Mouse (Mus musculus): Measurements from ENCODE around the gene Prdm13. TPM values are rescaled to one million over a fixed set of nuclear protein-coding genes. Genes with fewer than 3 reads are reported as not detected.

The Prdm13 gene
- polyA plus RNA-seq, 1 experiment from 2014 or later: not detected

GRCm38 (mm10) chr4:21679624-21680480, 5.9 kb downstream of the Prdm13 start:
- Histone ChIP-seq H3K27ac (ENCODE audit: low read length) (no peak overlapping the region), H3K9ac (ENCODE audit: low read length) (no peak overlapping the region), H3K4me1 (ENCODE audit: control insufficient read depth, insufficient read depth, low read length) (peaks cover 13% of the 10 kb centered on the region), H3K27me3 (ENCODE audit: control insufficient read depth, insufficient read depth, low read length) (peaks cover 82% of the 10 kb centered on the region), H3K4me3 (replicated peaks; ENCODE audit: low read length) (peak overlapping the region; percentile 46), H3K9me3 (replicated peaks; ENCODE audit: control insufficient read depth, low read length) (no peaks in the 10 kb centered on the region), H3K4me2 (ENCODE audit: low read depth, low read length) (peak overlapping the region; percentile 66), H3K36me3 (ENCODE audit: control insufficient read depth, insufficient read depth, low read length) (no peaks in the 10 kb centered on the region)
- 2% methylated on average over 42 of the region's 42 CpGs for WGBS
- no peak; the same call in 1 of the 2 replicates for ATAC-seq (ENCODE audit: insufficient read depth, low FRiP score)

- ATAC-seq (ENCODE audit: insufficient read depth, low FRiP score): peak; percentile 83
- Histone ChIP-seq H3K4me1 (ENCODE audit: control insufficient read depth, insufficient read depth, low read length) (peaks cover 13% of the 10 kb centered on the region), H3K4me3 (replicated peaks; ENCODE audit: low read length) (peak overlapping the region; percentile 46), H3K27me3 (ENCODE audit: control insufficient read depth, insufficient read depth, low read length) (peaks cover 82% of the 10 kb centered on the region), H3K9me3 (replicated peaks; ENCODE audit: control insufficient read depth, low read length) (no peaks in the 10 kb centered on the region), H3K9ac (ENCODE audit: low read length) (peak overlapping the region; percentile 31; the same call in 1 of the 2 replicates), H3K4me2 (ENCODE audit: low read depth, low read length) (peak overlapping the region; percentile 66), H3K36me3 (ENCODE audit: control insufficient read depth, insufficient read depth, low read length) (no peaks in the 10 kb centered on the region), H3K27ac (ENCODE audit: low read length) (no peak overlapping the region)
- 1% methylated on average over 63 of the region's 79 CpGs for WGBS
These were observed 6.7 kb downstream of the Prdm13 start for GRCm38 (mm10) chr4:21678975-21679623.

GRCm38 (mm10) chr4:21678101-21678974, 7.4 kb downstream of the Prdm13 start:
- H3K9ac ChIP-seq (ENCODE audit: low read length): peak overlapping the region; percentile 31; the same call in 1 of the 2 replicates

GRCm38 (mm10) chr4:21674691-21675090, 11.1 kb downstream of the Prdm13 start:
- Histone ChIP-seq H3K4me1 (ENCODE audit: control insufficient read depth, insufficient read depth, low read length) (peaks cover 13% of the 10 kb centered on the region), H3K27ac (ENCODE audit: low read length) (no peak overlapping the region), H3K9ac (ENCODE audit: low read length) (no peak overlapping the region), H3K9me3 (replicated peaks; ENCODE audit: control insufficient read depth, low read length) (no peaks in the 10 kb centered on the region), H3K27me3 (ENCODE audit: control insufficient read depth, insufficient read depth, low read length) (peaks cover 57% of the 10 kb centered on the region), H3K4me2 (ENCODE audit: low read depth, low read length) (no peak overlapping the region), H3K4me3 (replicated peaks; ENCODE audit: low read length) (no peak overlapping the region), H3K36me3 (ENCODE audit: control insufficient read depth, insufficient read depth, low read length) (no peaks in the 10 kb centered on the region)
- 5% methylated on average over 8 of the region's 8 CpGs for WGBS
- no peak for ATAC-seq (ENCODE audit: insufficient read depth, low FRiP score)

More at GRCm38 (mm10) chr4:21678101-21678974, 7.4 kb downstream of the Prdm13 start:
- Histone ChIP-seq H3K4me3 (replicated peaks; ENCODE audit: low read length) (peak overlapping the region; percentile 46), H3K4me1 (ENCODE audit: control insufficient read depth, insufficient read depth, low read length) (peaks cover 13% of the 10 kb centered on the region), H3K4me2 (ENCODE audit: low read depth, low read length) (peak overlapping the region; percentile 66), H3K27me3 (ENCODE audit: control insufficient read depth, insufficient read depth, low read length) (peaks cover 78% of the 10 kb centered on the region), H3K36me3 (ENCODE audit: control insufficient read depth, insufficient read depth, low read length) (no peaks in the 10 kb centered on the region), H3K9me3 (replicated peaks; ENCODE audit: control insufficient read depth, low read length) (no peaks in the 10 kb centered on the region), H3K27ac (ENCODE audit: low read length) (no peak overlapping the region)
- no peak; the same call in 1 of the 2 replicates for ATAC-seq (ENCODE audit: insufficient read depth, low FRiP score)
- WGBS: under 1% methylated on average over 84 of the region's 84 CpGs

GRCm38 (mm10) chr4:21674042-21674441, 11.7 kb downstream of the Prdm13 start:
- H3K9me3 ChIP-seq (replicated peaks; ENCODE audit: control insufficient read depth, low read length): no peaks in the 10 kb centered on the region
- no peak overlapping the region for H3K4me3 ChIP-seq (replicated peaks; ENCODE audit: low read length)
- no peaks in the 10 kb centered on the region for H3K36me3 ChIP-seq (ENCODE audit: control insufficient read depth, insufficient read depth, low read length)
- peaks cover 9% of the 10 kb centered on the region for H3K4me1 ChIP-seq (ENCODE audit: control insufficient read depth, insufficient read depth, low read length)
- 3% methylated on average over 17 of the region's 17 CpGs for WGBS
- H3K27ac ChIP-seq (ENCODE audit: low read length): no peak overlapping the region
- no peak for ATAC-seq (ENCODE audit: insufficient read depth, low FRiP score)
- H3K27me3 ChIP-seq (ENCODE audit: control insufficient read depth, insufficient read depth, low read length): peaks cover 50% of the 10 kb centered on the region
- no peak overlapping the region for H3K4me2 ChIP-seq (ENCODE audit: low read depth, low read length)
- H3K9ac ChIP-seq (ENCODE audit: low read length): no peak overlapping the region

GRCm38 (mm10) chr4:21665961-21666360, 19.8 kb downstream of the Prdm13 start:
- Histone ChIP-seq H3K9ac (ENCODE audit: low read length) (no peak overlapping the region), H3K36me3 (ENCODE audit: control insufficient read depth, insufficient read depth, low read length) (no peaks in the 10 kb centered on the region), H3K27ac (ENCODE audit: low read length) (no peak overlapping the region), H3K4me2 (ENCODE audit: low read depth, low read length) (no peak overlapping the region), H3K27me3 (ENCODE audit: control insufficient read depth, insufficient read depth, low read length) (no peaks in the 10 kb centered on the region), H3K4me3 (replicated peaks; ENCODE audit: low read length) (no peak overlapping the region), H3K4me1 (ENCODE audit: control insufficient read depth, insufficient read depth, low read length) (no peaks in the 10 kb centered on the region), H3K9me3 (replicated peaks; ENCODE audit: control insufficient read depth, low read length) (no peaks in the 10 kb centered on the region)
- ATAC-seq (ENCODE audit: insufficient read depth, low FRiP score): no peak
- 20% methylated on average over 5 of the region's 5 CpGs for WGBS

GRCm38 (mm10) chr4:21658184-21658583, 27.6 kb downstream of the Prdm13 start:
- no peak overlapping the region for H3K27ac ChIP-seq (ENCODE audit: low read length)

GRCm38 (mm10) chr4:21629275-21629583, 56.5 kb downstream of the Prdm13 start:
- Histone ChIP-seq H3K27ac (ENCODE audit: low read length) (no peak overlapping the region), H3K4me1 (ENCODE audit: control insufficient read depth, insufficient read depth, low read length) (no peaks in the 10 kb centered on the region), H3K4me3 (replicated peaks; ENCODE audit: low read length) (no peak overlapping the region), H3K9ac (ENCODE audit: low read length) (no peak overlapping the region), H3K27me3 (ENCODE audit: control insufficient read depth, insufficient read depth, low read length) (no peaks in the 10 kb centered on the region), H3K4me2 (ENCODE audit: low read depth, low read length) (no peak overlapping the region), H3K9me3 (replicated peaks; ENCODE audit: control insufficient read depth, low read length) (no peaks in the 10 kb centered on the region), H3K36me3 (ENCODE audit: control insufficient read depth, insufficient read depth, low read length) (no peaks in the 10 kb centered on the region)
- WGBS: 83% methylated on average over 2 of the region's 2 CpGs
- ATAC-seq (ENCODE audit: insufficient read depth, low FRiP score): 0 out of 2 replicates have a peak, but pooled peaks have one; percentile 10

More at GRCm38 (mm10) chr4:21658184-21658583, 27.6 kb downstream of the Prdm13 start:
- 15% methylated on average over 3 of the region's 3 CpGs for WGBS
- H3K36me3 ChIP-seq (ENCODE audit: control insufficient read depth, insufficient read depth, low read length): no peaks in the 10 kb centered on the region
- H3K9ac ChIP-seq (ENCODE audit: low read length): no peak overlapping the region
- H3K27me3 ChIP-seq (ENCODE audit: control insufficient read depth, insufficient read depth, low read length): no peaks in the 10 kb centered on the region
- no peak for ATAC-seq (ENCODE audit: insufficient read depth, low FRiP score)
- H3K4me1 ChIP-seq (ENCODE audit: control insufficient read depth, insufficient read depth, low read length): no peaks in the 10 kb centered on the region
- no peaks in the 10 kb centered on the region for H3K9me3 ChIP-seq (replicated peaks; ENCODE audit: control insufficient read depth, low read length)
- no peak overlapping the region for H3K4me2 ChIP-seq (ENCODE audit: low read depth, low read length)
- no peak overlapping the region for H3K4me3 ChIP-seq (replicated peaks; ENCODE audit: low read length)

Measured in stomach, embryonic 16.5 days (tissue).